Mouse (Mus musculus): ENCODE data around the gene Gm7735. TPM values are rescaled to one million over a fixed set of nuclear protein-coding genes. Genes with fewer than 3 reads are reported as not detected.
"Not testable (repeated sequence)": the region's sequence is repeated elsewhere in the genome, so short reads cannot be mapped to it uniquely, and the experiment has no call there.

Gene Gm7735
- not detected for polyA plus RNA-seq (2017; shearing (Covaris generic))

- not testable (repeated sequence) for ATAC-seq
Measured at GRCm38 (mm10) chr16:89169190-89169589, at the start of gene Gm7735. Gene Gm7735 (plus strand): TSS chr16:89169490.

GRCm38 (mm10) chr16:89140551-89140950 lies 28.7 kb upstream of the Gm7735 start, which contains the start of gene Gm6358:
Gene Gm6358 (plus strand): TSS chr16:89140851.
- ATAC-seq: no peak

- no peak for ATAC-seq
Measured at GRCm38 (mm10) chr16:89150786-89151185, 18.5 kb upstream of the Gm7735 start, which contains the start of gene Gm10061. Gene Gm10061 (plus strand): TSS chr16:89151086.

- no peak for ATAC-seq
Measured at GRCm38 (mm10) chr16:89157652-89158051, 11.6 kb upstream of the Gm7735 start, which contains the start of gene Gm9789. Gene Gm9789 (plus strand): TSS chr16:89157952.

DNA sequence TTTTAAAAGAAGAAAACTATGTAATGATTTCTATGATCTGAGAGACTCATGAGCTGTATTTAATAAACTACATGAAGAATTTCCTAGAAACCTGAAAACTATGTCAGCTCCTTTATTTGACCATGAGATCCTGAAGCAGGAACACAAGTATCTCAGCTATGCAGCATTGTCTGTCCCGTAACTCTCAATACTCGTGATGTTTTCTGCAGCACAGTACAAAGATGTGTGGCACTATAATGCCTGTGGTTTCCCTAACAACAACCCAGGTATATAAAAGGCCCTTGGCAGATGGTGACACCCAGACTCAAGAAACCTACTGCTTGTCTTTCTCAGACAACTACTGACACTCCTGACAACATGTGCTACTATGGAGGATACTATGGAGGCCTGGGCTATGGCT lies 5.1 kb downstream of the Gm7735 start, which contains the start of gene 1110057P08Rik:
Gene 1110057P08Rik (plus strand): TSS at position 301 of the 400 bp plus-strand sequence.
- ATAC-seq: no peak

GRCm38 (mm10) chr16:89188621-89189020 lies 19.3 kb downstream of the Gm7735 start:
- ATAC-seq: no peak

DNA sequence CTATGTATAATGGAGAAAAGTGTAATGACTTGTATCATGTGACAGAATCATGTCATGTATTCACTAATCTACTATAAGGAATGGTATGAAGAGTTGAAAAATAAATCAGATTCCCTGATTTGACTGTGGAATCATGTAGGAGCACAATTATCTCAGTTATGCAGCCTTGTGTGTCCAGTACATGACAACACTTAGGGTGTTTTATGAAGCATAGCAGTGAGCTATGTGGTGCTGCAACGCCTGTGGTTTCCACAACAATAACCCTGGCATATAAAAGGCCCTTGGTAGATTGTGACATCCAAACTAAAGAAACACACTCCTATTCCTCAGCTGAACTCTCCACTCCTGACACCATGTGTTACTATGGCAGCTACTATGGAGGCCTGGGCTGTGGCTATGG lies 36.3 kb downstream of the Gm7735 start, which contains the start of gene Krtap20-2:
Gene Krtap20-2 (plus strand): TSS at position 301 of the 400 bp plus-strand sequence.
- no peak for ATAC-seq

Other genes starting within 250 kb of the Gm7735 start
- not detected for gene Krtap19-9b, start 237.2 kb upstream of the Gm7735 start, polyA plus RNA-seq (2017; shearing (Covaris generic))
- not detected for gene Krtap16-3, start 206.6 kb upstream of the Gm7735 start, polyA plus RNA-seq (2017; shearing (Covaris generic))
- gene Krtap22-2, start 158.7 kb upstream of the Gm7735 start, polyA plus RNA-seq (2017; shearing (Covaris generic)): not detected
- not detected for gene Gm10229, start 154.2 kb upstream of the Gm7735 start, polyA plus RNA-seq (2017; shearing (Covaris generic))
- gene Krtap6-1, start 137.8 kb upstream of the Gm7735 start, polyA plus RNA-seq (2017; shearing (Covaris generic)): not detected
- gene Gm10228, start 128.0 kb upstream of the Gm7735 start, polyA plus RNA-seq (2017; shearing (Covaris generic)): not detected
- not detected for gene Krtap6-5, start 121.6 kb upstream of the Gm7735 start, polyA plus RNA-seq (2017; shearing (Covaris generic))
- not detected for gene 1110025L11Rik, start 105.5 kb upstream of the Gm7735 start, polyA plus RNA-seq (2017; shearing (Covaris generic))
- gene Krtap6-3, start 85.5 kb upstream of the Gm7735 start, polyA plus RNA-seq (2017; shearing (Covaris generic)): not detected
- gene Gm6358, start 28.6 kb upstream of the Gm7735 start, polyA plus RNA-seq (2017; shearing (Covaris generic)): not detected
- not detected for gene Gm10061, start 18.4 kb upstream of the Gm7735 start, polyA plus RNA-seq (2017; shearing (Covaris generic))
- gene Gm9789, start 11.5 kb upstream of the Gm7735 start, polyA plus RNA-seq (2017; shearing (Covaris generic)): not detected
- not detected for gene 1110057P08Rik, start 5.2 kb downstream of the Gm7735 start, polyA plus RNA-seq (2017; shearing (Covaris generic))
- not detected for gene Krtap20-2, start 36.4 kb downstream of the Gm7735 start, polyA plus RNA-seq (2017; shearing (Covaris generic))
- gene Krtap21-1, start 234.4 kb downstream of the Gm7735 start, polyA plus RNA-seq (2017; shearing (Covaris generic)): not detected